Mouse (Mus musculus) liver, embryonic 14 days (tissue): Measurements from ENCODE around the gene Tnfrsf1a. TPM values are rescaled to one million over a fixed set of nuclear protein-coding genes. Genes with fewer than 3 reads are reported as not detected.

Experiments
- polyA plus RNA-seq: library from polyadenylated mRNA; depleted of rRNA; stranded (reverse); fragments of >200 nt; gene quantifications from 2 replicates; pipeline ENCODE4 v1.2.3, GENCODE M21; 2012; rRNA removed

Gene Tnfrsf1a
- 14.7 and 18.1 TPM in 2 replicates for polyA plus RNA-seq

DNA sequence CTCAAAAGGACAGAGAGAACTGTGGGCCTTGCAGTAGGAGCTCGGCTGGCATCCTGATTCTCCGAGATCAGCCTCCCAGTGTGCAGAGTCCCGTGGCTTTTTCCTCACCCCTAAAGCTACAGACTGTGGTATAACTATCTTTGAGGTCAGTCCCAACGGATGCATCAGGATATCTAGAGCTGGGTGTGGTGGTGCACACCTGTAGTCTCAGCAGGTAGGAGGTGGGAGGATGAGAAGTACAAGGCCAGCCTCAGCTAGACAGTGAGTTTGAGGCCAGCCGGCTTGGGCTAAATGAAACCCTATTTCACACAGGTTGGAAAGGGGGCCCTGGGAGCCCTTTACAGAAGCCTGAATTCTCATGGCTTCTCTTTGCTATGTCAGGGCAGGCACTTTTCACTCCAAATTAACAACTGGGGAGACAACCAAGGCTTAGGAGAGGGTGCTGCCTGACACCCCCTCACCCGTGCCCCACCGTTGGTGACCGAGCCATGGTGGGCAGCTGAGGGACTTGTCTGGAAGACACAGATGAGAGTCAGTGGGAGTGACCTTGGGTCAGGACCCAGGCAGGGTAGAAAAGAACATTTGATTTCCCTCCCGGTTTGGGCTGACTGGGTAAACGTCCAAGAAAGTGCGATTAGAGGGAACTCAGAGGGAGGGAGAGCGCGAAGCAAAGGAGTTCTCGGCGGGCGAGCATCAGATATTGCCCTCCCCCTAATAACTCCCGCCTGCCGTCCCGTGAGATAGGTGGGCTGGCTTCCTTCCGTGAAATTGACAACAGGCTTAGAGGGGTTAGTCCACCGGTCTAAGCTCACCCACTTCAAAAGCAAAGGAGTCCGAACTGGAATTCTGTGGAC lies at the start of gene Tnfrsf1a:
Gene Tnfrsf1a (plus strand): TSS at position 642 of the 854 bp plus-strand sequence.

DNA sequence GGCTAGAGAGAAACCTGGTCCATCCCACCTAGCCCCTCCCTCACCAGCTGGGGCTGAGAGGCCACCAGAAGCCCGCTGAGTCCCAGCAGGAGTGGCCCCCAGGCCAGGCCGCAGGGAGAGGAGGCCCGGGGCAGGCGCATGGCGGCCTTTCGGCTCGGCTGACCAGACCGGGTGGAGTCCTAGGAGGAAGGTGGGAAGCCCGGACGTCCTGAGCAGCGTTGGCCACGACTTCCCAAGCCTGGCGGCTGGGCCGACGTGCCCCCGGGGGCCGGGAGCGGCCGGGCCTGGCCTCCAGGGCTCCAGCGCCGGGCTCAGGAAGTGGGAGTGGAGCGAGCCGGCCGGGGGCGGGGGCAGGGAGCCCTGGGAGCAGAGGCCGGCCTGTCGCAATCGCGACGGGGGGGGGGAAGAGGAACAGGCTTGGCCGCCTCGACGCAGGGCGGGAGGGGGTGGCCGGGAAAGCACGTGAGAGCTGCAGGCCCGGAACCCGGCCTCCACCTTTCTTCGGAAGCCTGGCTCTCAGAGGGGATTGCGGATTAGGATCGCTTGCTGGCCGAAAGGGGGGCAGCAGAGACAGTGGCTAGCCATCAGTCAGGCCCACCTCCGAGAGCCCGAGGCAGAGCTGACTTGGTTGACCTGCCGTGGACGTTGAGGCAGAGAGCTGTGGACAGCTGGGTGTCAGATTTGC lies 35.5 kb upstream of the Tnfrsf1a start, which contains the start of gene Ltbr:
Gene Ltbr (minus strand): TSS at position 340 of the 685 bp plus-strand sequence.

DNA sequence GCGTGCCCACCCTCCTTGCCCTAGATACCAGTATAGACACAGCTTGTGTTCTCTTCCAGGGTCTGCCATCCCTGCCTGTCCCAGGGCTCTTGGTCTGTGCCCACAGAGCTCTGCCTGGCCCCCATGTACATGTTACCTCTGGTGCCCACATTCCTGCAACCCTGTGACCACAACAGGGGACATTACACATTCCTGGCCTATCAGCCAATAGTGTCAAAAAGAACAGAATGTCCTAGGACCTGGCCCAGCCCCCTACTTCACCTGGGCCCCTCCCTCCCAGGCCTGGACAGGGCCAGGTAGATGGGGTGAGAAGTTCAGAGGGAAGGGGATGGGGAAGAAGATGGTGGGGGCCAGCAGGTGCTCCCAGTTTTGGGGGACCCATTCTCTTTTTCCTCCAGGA lies 28.8 kb upstream of the Tnfrsf1a start, which contains the start of gene Scnn1a:
Gene Scnn1a (plus strand): TSS at position 337 of the 400 bp plus-strand sequence.

DNA sequence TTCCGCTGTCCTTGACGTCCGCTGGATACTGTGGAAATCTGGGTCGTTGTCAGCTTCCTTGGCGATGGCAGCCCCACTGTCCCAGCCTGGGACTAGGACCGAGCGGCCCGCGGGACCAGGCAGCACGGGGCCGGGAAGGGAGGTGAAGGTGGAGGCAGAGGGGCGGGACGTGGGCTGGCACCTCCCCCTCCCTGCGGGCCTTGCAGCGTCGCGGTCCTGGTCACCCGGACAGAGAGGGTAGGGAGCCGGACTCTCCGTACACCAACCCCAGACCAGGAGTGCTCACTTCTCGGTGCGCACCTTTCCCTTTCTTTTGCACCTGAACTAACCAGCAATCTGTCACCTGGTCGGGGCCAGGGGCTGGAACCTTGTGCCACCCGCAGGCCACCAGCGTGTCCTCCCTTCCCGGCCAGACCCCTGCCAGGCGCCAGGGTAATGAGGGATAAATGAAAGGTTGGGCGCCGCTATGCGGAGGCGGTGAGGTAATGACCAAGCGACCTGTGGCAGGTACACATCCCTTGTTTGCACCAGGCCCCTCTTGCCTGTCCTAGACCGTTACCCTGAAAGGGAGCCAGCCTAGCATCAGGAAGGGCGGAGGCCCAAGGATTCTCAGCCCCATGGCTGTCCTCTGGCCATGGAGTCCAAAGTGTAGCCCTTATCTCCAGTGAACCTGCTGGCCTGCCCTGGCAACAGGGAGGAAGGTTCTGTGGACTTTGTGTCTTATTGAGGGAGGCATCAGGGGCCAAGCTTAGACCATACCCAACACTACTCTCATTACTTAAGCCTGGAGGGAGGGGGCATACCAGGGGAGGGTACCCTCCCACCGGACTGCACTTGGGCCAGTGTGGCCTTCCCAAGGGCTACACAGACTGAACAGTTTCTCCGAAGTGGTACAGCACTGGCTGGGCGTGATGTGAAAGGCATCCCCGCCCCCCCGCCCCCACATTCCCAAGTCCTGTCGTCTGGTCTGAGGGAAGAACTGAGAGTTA lies 31.5 kb downstream of the Tnfrsf1a start, which contains the start of gene Plekhg6:
Gene Plekhg6 (minus strand): TSS at position 422 of the 989 bp plus-strand sequence.

Other genes starting within 250 kb of the Tnfrsf1a start
- gene Nop2, start 217.5 kb upstream of the Tnfrsf1a start, polyA plus RNA-seq = 24.5 and 26.9 TPM in 2 replicates
- gene Iffo1, start 204.1 kb upstream of the Tnfrsf1a start, polyA plus RNA-seq = 5.8 and 6.3 TPM in 2 replicates
- gene Gapdh, start 182.9 kb upstream of the Tnfrsf1a start, polyA plus RNA-seq = 1,650 and 2,016 TPM in 2 replicates
- gene Ncapd2, start 157.7 kb upstream of the Tnfrsf1a start, polyA plus RNA-seq = 121 and 141 TPM in 2 replicates
- gene Mrpl51, start 157.6 kb upstream of the Tnfrsf1a start, polyA plus RNA-seq = 53.6 and 57.5 TPM in 2 replicates
- gene Vamp1, start 133.8 kb upstream of the Tnfrsf1a start, polyA plus RNA-seq = 3.4 and 3.6 TPM in 2 replicates
- 4.1 and 4.3 TPM in 2 replicates for gene Tapbpl, start 117.5 kb upstream of the Tnfrsf1a start, polyA plus RNA-seq
- 0.52 and 0.83 TPM in 2 replicates for gene Cd27, start 112.4 kb upstream of the Tnfrsf1a start, polyA plus RNA-seq
- 0.03 TPM in 1 of 2 replicates, not detected in the other for gene Tuba3a, start 63.3 kb upstream of the Tnfrsf1a start, polyA plus RNA-seq
- gene Ltbr, start 35.5 kb upstream of the Tnfrsf1a start, polyA plus RNA-seq = 10.4 and 14.8 TPM in 2 replicates
- gene Scnn1a, start 28.7 kb upstream of the Tnfrsf1a start, polyA plus RNA-seq = 0.24 and 0.32 TPM in 2 replicates
- 0.35 and 0.48 TPM in 2 replicates for gene Plekhg6, start 31.4 kb downstream of the Tnfrsf1a start, polyA plus RNA-seq
- 49.5 and 66.3 TPM in 2 replicates for gene Cd9, start 145.4 kb downstream of the Tnfrsf1a start, polyA plus RNA-seq
- 8.9 and 9.5 TPM in 2 replicates for gene Vwf, start 197.4 kb downstream of the Tnfrsf1a start, polyA plus RNA-seq